Mouse (Mus musculus): ENCODE data around the gene Mitf.

Gene Mitf

DNA sequence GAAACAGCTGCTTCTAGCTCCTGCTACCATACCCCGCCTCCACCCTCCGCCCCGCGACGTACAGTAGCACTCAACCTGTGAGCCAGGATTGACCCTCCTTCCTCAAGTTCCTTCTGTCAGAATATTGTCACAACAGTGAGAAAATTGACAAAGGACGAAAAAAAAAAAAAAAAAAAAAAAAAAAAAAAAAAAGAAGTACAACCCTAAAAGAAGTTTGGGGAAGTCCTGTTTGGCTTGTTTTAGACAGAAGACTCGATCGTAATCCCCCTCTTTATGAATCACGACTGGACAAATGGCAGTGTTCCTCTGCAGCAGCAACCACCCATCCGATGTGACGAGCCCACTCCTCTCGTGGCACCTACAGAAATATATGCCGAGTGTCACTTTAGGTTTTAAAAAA lies 255.0 kb downstream of the Mitf start:
- DNase-seq, result no peak

DNA sequence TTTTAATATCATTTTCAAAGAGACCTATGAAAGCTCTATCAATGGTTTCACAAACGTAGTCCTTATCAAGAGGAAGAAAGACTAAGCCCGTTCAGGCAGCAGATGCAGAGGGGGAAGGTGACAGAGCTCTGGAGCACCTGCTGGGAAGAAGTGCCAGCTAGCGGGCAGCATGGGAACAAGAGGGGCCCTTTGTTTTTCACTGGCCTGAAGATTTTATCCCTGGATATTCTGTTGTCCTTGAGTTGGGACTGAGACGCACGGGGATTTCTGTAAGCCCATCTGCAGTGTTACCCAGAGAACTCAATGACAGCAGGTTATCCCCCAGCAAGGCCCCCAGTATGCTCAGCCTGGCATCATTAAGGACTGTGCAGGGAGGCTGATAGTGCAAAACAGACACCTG lies 258.1 kb downstream of the Mitf start:
- no peak for DNase-seq

DNA sequence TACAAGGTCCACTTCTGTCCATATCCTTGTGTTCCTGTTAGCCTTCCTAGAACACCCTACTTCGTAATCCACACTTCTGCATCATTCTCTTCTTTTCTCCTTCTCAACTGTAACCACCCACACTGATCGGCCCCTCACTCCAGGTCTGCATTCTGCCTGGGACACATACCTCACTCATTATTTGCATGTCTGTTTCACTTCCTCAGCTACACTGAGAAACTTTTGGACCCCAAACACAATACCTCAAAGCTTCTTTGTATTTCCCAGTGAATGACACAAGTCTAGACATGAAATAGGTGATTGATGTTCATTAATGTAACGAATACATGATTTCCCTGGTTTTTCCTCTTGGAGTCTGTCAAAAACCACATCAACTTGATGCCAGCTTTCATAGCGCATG lies 259.6 kb downstream of the Mitf start:
- DNase-seq, result no peak

Measured in right cerebral cortex, postnatal 14 days (tissue).